Mouse (Mus musculus) MEL (cell line): Measurements from ENCODE around the gene Rapgef2. TPM values are rescaled to one million over a fixed set of nuclear protein-coding genes. Genes with fewer than 3 reads are reported as not detected.
A peak's percentile ranks its signal among the peaks of the same experiment; 100 is the strongest.

ENCODE experiments used
- DNase-seq: peaks from one replicate; pipeline ENCODE4 v3.0.0; 2011; ENCODE audit warnings: low read depth, low spot score
- H3K27ac ChIP-seq: 2 replicates; pipeline ENCODE4 v1.5.1; 2012; ENCODE audit warnings: low read depth, mild to moderate bottlenecking, control low read depth, low read length, moderate library complexity; ENCODE audit not compliant: control insufficient read depth
- H3K27me3 ChIP-seq, 2 experiments: fragments of 150-350 bp in 1 of 2; sonication (generic) in 1 of 2; 2 replicates each; pipeline ENCODE4 v1.6.1; 2012; ENCODE audit warnings: low read length in 2 of 2, mild to moderate bottlenecking in 2 of 2, improper control_type of control experiment in 1 of 2, moderate library complexity in 1 of 2; ENCODE audit not compliant: insufficient read depth in 2 of 2, control insufficient read depth in 1 of 2
- H3K36me3 ChIP-seq, 2 experiments: 2 replicates each; pipeline ENCODE4 v1.6.1; 2012 to 2014; ENCODE audit warnings: low read length in 2 of 2, improper control_type of control experiment in 1 of 2, inconsistent platforms in 1 of 2, mild to moderate bottlenecking in 1 of 2; ENCODE audit not compliant: insufficient read depth in 2 of 2, control insufficient read depth in 1 of 2
- H3K4me1 ChIP-seq, 2 experiments: fragments of 150-350 bp in 1 of 2; sonication (generic) in 1 of 2; 2 replicates each; pipeline ENCODE4 v1.6.1; 2012; ENCODE audit warnings: low read length in 2 of 2, improper control_type of control experiment in 1 of 2, mild to moderate bottlenecking in 1 of 2; ENCODE audit not compliant: insufficient read depth in 2 of 2, control insufficient read depth in 1 of 2
- H3K4me3 ChIP-seq, 2 experiments: fragments of 150-350 bp in 1 of 2; sonication (generic) in 1 of 2; 2 replicates each; pipeline ENCODE4 v1.5.1; 2012; ENCODE audit warnings: low read depth in 2 of 2, low read length in 2 of 2, mild to moderate bottlenecking in 2 of 2, moderate library complexity in 2 of 2, control low read depth in 1 of 2, improper control_type of control experiment in 1 of 2; ENCODE audit not compliant: control insufficient read depth in 1 of 2, insufficient read depth in 1 of 2
- H3K79me2 ChIP-seq: 2 replicates; pipeline ENCODE4 v1.6.1; 2012; ENCODE audit warnings: mild to moderate bottlenecking, low read length, moderate library complexity; ENCODE audit not compliant: control insufficient read depth, poor library complexity, insufficient read depth
- H3K9ac ChIP-seq: 2 replicates; pipeline ENCODE4 v1.6.1; 2012; ENCODE audit warnings: low read depth, mild to moderate bottlenecking, control low read depth, low read length, moderate library complexity; ENCODE audit not compliant: control insufficient read depth, poor library complexity, severe bottlenecking
- H3K9me3 ChIP-seq: fragments of 150-350 bp; sonication (generic); replicated peaks from 2 replicates; pipeline ENCODE4 v1.6.1; 2012; ENCODE audit warnings: mild to moderate bottlenecking, low read length, improper control_type of control experiment, moderate library complexity; ENCODE audit not compliant: insufficient read depth
- BHLHE40 ChIP-seq: IDR thresholded peaks from 2 replicates; pipeline ENCODE4 v1.6.1; 2012; ENCODE audit warnings: low read depth, mild to moderate bottlenecking, inconsistent platforms, low read length, improper control_type of control experiment, borderline replicate concordance
- MYB ChIP-seq: IDR thresholded peaks from 2 replicates; pipeline ENCODE4 v1.6.1; 2011; ENCODE audit warnings: mild to moderate bottlenecking, low read depth, low read length, improper control_type of control experiment
- NELFE ChIP-seq: IDR thresholded peaks from 2 replicates; pipeline ENCODE4 v1.6.1; 2011; ENCODE audit warnings: low read depth, low read length, improper control_type of control experiment
- POLR2AphosphoS2 ChIP-seq: IDR thresholded peaks from 2 replicates; pipeline ENCODE4 v1.6.1; 2011; ENCODE audit warnings: low read length, improper control_type of control experiment
- POLR2AphosphoS5 ChIP-seq: IDR thresholded peaks from 2 replicates; pipeline ENCODE4 v1.6.1; 2012; ENCODE audit warnings: low read depth, borderline replicate concordance, mild to moderate bottlenecking, inconsistent platforms, low read length, moderate library complexity, mixed read lengths
- UBTF ChIP-seq: IDR thresholded peaks from 2 replicates; pipeline ENCODE4 v1.6.1; 2012; ENCODE audit warnings: low read depth, mild to moderate bottlenecking, inconsistent platforms, low read length, improper control_type of control experiment, moderate library complexity, borderline replicate concordance; ENCODE audit not compliant: insufficient read depth
- USF1 ChIP-seq: IDR thresholded peaks from 2 replicates; pipeline ENCODE4 v1.6.1; 2014; ENCODE audit warnings: low read depth, mild to moderate bottlenecking, inconsistent platforms, low read length, improper control_type of control experiment, moderate library complexity
- USF2 ChIP-seq, 2 experiments: IDR thresholded peaks; 2 replicates each; pipeline ENCODE4 v1.6.1; 2011 to 2012; ENCODE audit warnings: improper control_type of control experiment in 2 of 2, low read length in 2 of 2, borderline replicate concordance in 1 of 2, inconsistent platforms in 1 of 2, low read depth in 1 of 2, mild to moderate bottlenecking in 1 of 2; ENCODE audit not compliant: insufficient read depth in 1 of 2
- ZMIZ1 ChIP-seq: IDR thresholded peaks from 2 replicates; pipeline ENCODE4 v1.6.1; 2012; ENCODE audit warnings: low read depth, mild to moderate bottlenecking, inconsistent platforms, low read length, improper control_type of control experiment, moderate library complexity
- ZNF384 ChIP-seq: IDR thresholded peaks from 2 replicates; pipeline ENCODE4 v1.6.1; 2012; ENCODE audit warnings: low read depth, mild to moderate bottlenecking, inconsistent platforms, low read length, improper control_type of control experiment
- polyA plus RNA-seq, 2 experiments: library from polyadenylated mRNA; stranded (reverse) in 1 of 2; unstranded in 1 of 2; fragments of >175 nt in 1 of 2; fragments of >200 nt in 1 of 2; gene quantifications; 2 replicates each; pipeline versions ENCODE4 v1.2.1 to v1.2.4; 2012; ENCODE audit warnings: low replicate concordance in 2 of 2, low read depth in 1 of 2; ENCODE audit not compliant: insufficient read length in 2 of 2, insufficient read depth in 1 of 2, missing spikeins in 1 of 2
- total RNA-seq: library from RNA; depleted of rRNA; stranded (reverse); fragments of 300-350 nt; gene quantifications from 2 replicates; pipeline ENCODE4 v1.2.3, GENCODE M21; 2012

The Rapgef2 gene
- total and polyA plus RNA-seq, 3 experiments: 4.2 to 4.6 TPM; not detected in 1

DNA sequence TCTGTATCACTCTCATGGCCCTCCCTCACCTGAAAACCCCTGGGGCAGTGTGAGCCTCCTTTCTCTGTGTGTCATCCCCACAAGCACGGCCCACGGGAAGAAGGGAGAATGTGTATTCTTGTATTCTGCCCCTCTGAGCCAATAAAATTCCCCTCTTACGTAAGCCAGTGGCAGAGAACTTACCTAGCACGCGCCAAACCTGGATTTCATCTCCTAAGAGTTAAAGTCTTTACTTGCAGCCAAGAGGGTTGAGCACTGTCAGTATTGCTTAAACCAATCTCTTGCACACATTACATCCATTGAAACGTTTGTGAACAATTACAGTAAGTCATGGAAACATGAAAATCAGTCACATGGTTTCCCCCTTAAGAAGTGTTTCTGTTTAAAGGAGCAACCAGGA lies 19.3 kb downstream of the Rapgef2 start:
- Histone ChIP-seq H3K9ac (no peak overlapping the region), H3K27ac (no peak overlapping the region), H3K36me3 (peaks cover 0 to 2% of the 10 kb centered on the region in 2 experiments; a peak in 2 of 4 replicates), H3K4me1 (peaks cover 0 to 3% of the 10 kb centered on the region in 2 experiments; a peak in 2 of 4 replicates), H3K27me3 (no peaks in the 10 kb centered on the region), H3K79me2 (peaks cover 1% of the 10 kb centered on the region; the same call in 1 of the 2 replicates), H3K9me3 (no peaks in the 10 kb centered on the region), H3K4me3 (no peak overlapping the region)
- DNase-seq: no peak
- TF ChIP-seq MYB (no peak), POLR2AphosphoS2 (no peak), USF1 (no peak), NELFE (no peak), UBTF (no peak)

DNA sequence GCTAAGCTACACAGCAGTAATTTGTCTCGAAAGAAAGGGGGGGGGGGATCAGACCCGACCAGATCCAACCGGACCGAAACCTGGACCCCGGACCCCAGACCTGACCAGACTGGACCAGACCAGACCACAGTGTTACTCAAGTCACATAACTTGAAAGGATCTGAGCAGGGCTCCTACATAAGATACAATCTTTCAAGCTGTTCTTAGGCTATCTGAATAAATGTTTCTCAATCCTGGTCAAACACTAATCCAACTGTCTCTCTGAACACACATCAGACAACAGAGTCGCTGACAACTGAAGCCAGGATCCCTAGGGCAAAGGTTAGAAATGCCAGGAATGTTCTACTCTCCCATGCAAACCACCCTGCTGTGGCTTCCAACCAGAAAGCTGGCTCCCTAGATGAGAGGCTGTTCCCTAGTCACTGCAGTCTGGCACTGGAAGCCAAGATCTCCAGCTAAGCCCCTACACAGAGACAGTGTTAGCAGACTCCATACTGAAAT lies 24.5 kb downstream of the Rapgef2 start:
- no peak overlapping the region for H3K4me3 ChIP-seq
- 0 out of 2 replicates have a peak, but pooled peaks have one; percentile 6 for TF ChIP-seq ZNF384
- no peak for TF ChIP-seq BHLHE40
- no peaks in the 10 kb centered on the region for H3K9me3 ChIP-seq
- peaks cover 1% of the 10 kb centered on the region; the same call in 1 of the 2 replicates for H3K79me2 ChIP-seq
- no peaks in the 10 kb centered on the region for H3K27me3 ChIP-seq
- no peaks in the 10 kb centered on the region for H3K4me1 ChIP-seq
- no peak overlapping the region for H3K27ac ChIP-seq
- no peak overlapping the region for H3K9ac ChIP-seq
- DNase-seq: no peak
- no peaks in the 10 kb centered on the region for H3K36me3 ChIP-seq

GRCm38 (mm10) chr3:79254023-79254422 lies 32.3 kb downstream of the Rapgef2 start:
- Histone ChIP-seq H3K9me3 (no peaks in the 10 kb centered on the region), H3K4me3 (no peak overlapping the region), H3K27ac (no peak overlapping the region), H3K27me3 (no peaks in the 10 kb centered on the region), H3K79me2 (peaks cover 2% of the 10 kb centered on the region; the same call in 1 of the 2 replicates), H3K4me1 (peaks cover 5% of the 10 kb centered on the region in 2 experiments), H3K36me3 (peaks cover 0 to 6% of the 10 kb centered on the region in 2 experiments; a peak in 2 of 4 replicates), H3K9ac (no peak overlapping the region)
- TF ChIP-seq POLR2AphosphoS5 (no peak), USF2 (IDR thresholded peaks at IDR 0.05; ENCODE audit: borderline replicate concordance in 1 of 2, insufficient read depth in 1 of 2, low read depth in 1 of 2, low read length in 2 of 2) (no peak), ZMIZ1 (no peak)
- no peak for DNase-seq
